Mouse (Mus musculus): ENCODE data around the gene 1600002K03Rik. TPM values are rescaled to one million over a fixed set of nuclear protein-coding genes. Genes with fewer than 3 reads are reported as not detected.

Gene 1600002K03Rik
- polyA plus RNA-seq (2016; fragmentation: Nextera tagmentation; extraction: Ambion mirVana), result 12.9 and 14.4 TPM in 2 replicates

DNA sequence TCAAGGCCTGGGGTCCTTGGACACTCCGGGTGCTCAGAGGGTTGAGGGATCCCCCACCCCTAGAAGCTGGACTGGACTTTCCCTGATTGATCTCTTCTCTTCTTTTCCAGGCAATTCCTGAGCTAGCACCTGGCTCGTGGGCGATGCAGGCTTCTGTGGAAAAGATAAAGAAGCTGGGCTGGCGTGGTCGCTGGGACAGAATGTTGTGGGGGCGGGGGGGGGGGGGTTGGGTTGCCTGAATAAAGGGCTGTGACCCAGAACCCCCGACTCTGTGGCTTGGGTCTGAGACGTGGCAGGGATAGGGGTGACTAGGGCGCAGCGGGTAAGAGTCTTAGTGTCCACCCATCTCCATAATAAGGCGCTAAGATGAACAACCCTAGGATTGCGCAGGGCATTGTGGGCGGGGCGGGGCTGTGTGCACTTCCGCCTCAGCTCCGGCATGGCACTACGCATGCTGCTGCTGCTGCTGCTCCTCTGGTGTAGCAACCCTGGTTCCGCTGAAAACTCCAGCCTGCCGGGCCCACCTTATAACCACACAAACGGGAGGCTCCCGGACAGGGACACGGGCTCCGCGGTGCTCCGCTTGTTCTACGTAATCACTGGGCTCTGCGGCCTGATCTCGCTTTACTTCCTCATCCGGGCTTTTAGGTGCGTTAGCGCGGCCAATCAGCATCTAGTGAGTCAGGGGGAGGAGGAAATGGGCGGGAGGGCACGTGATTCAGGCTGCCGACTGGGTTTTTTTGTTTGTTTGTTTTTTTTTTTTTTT, at the start of gene 1600002K03Rik:
Gene 1600002K03Rik, plus strand, starts transcription at position 418 of the 766 bp plus-strand sequence.
- peak; percentile 92 for DNase-seq (ENCODE audit: low spot score)
- Histone ChIP-seq H3K9me3 (no peaks in the 10 kb centered on the region), H3K27me3 (ENCODE audit: insufficient read depth, poor library complexity, severe bottlenecking) (no peaks in the 10 kb centered on the region; the same call in 1 of the 2 replicates), H3K4me1 (replicated peaks) (peaks cover 81% of the 10 kb centered on the region), H3K27ac (peak within 1 kb of the TSS; percentile 89), H3K4me3 (peak within 1 kb of the TSS; percentile 65), H3K36me3 (peaks cover 45% of the 10 kb centered on the region)
- WGBS, result 8% methylated on average over 35 of the region's 35 CpGs

DNA sequence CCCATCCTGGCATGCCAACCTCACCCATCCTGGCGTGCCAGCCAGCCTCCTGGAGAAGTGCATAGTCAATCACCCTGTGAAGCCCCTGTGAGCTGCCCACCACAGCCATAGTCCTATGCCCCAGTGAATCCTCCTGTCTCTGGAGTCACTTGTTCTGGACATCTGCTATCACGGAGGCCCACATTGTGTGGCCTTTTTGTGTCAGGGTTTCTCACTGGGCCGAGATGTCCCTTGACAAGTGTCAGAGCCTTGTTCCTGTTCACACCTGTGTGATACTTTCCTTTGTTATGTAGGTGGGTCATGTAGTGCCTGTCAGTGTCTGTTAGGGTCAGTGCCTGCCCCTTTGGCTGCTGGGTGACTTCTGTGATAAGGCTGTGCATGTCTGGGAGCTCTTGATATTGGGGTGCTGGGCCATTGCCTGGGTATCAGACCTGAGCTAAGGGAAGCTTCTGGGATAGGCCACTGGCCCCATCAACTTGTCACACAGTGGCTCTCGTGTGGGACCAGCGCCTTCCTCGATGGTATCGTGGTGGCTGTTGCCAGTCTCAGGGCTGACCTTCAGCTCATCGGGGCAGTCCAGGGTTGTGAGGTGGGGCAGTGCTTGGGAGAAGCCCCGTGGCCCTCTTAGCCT, 48.7 kb upstream of the 1600002K03Rik start:
- no peak overlapping the region for H3K4me3 ChIP-seq
- 94% methylated on average over 9 of the region's 9 CpGs for WGBS
- no peak overlapping the region for H3K27ac ChIP-seq
- DNase-seq (ENCODE audit: low spot score), result no peak
- H3K9me3 ChIP-seq, result no peaks in the 10 kb centered on the region
- peaks cover 99% of the 10 kb centered on the region for H3K36me3 ChIP-seq
- H3K4me1 ChIP-seq (replicated peaks), result peaks cover 22% of the 10 kb centered on the region
- no peaks in the 10 kb centered on the region for H3K27me3 ChIP-seq (ENCODE audit: insufficient read depth, poor library complexity, severe bottlenecking)

DNA sequence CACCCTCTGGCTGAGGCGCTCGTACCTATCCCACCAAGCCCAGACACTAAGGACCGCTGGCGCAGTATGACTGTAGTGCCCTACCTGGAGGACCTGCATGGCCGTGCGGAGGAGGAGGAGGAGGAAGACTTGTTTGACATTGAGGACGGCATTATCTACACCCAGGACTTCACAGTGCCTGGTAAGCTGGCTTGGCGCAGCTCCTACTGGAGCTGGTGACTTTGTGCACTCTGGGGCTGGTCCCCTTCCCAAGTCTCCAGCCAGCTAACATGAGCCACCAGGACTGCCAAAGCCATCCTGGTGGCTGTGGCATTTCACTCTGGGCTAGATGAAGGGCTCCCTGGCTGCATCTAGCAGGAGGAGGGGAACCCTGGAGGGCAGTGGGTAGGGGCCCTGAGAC, 44.8 kb upstream of the 1600002K03Rik start:
- H3K27me3 ChIP-seq (ENCODE audit: insufficient read depth, poor library complexity, severe bottlenecking), result peaks cover 29% of the 10 kb centered on the region
- H3K27ac ChIP-seq, result no peak overlapping the region
- 95% methylated on average over 8 of the region's 8 CpGs for WGBS
- no peak for DNase-seq (ENCODE audit: low spot score)
- peaks cover 100% of the 10 kb centered on the region for H3K36me3 ChIP-seq
- H3K4me1 ChIP-seq (replicated peaks), result peaks cover 36% of the 10 kb centered on the region
- 0 out of 2 replicates have a peak overlapping the region, but pooled peaks have one; percentile 6 for H3K4me3 ChIP-seq
- no peaks in the 10 kb centered on the region for H3K9me3 ChIP-seq

DNA sequence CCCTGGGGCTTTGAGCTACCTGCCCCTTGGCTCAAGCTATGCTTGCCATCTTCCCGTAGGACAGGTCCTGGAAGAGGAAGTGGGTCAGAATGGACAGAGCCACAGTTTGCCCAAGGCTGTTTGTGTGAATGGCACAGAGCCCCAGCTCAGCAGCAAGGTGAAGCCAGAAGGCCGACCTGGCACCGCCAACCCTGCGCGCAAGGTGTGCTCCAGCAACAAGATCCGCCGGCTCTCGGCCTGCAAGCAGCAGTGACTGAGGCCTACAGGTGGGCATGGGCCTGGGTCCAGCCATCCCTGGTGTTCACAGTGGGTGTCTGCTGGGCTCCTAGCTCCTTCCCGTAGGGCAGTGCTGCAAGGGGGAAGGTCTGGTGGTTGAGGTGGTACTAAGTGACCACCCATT, 42.9 kb upstream of the 1600002K03Rik start:
- Histone ChIP-seq H3K27me3 (ENCODE audit: insufficient read depth, poor library complexity, severe bottlenecking) (peaks cover 48% of the 10 kb centered on the region), H3K9me3 (no peaks in the 10 kb centered on the region), H3K36me3 (peaks cover 100% of the 10 kb centered on the region), H3K27ac (no peak overlapping the region), H3K4me3 (no peak overlapping the region), H3K4me1 (replicated peaks) (peaks cover 33% of the 10 kb centered on the region)
- DNase-seq (ENCODE audit: low spot score), result no peak
- WGBS, result 91% methylated on average over 9 of the region's 9 CpGs

- peaks cover 99% of the 10 kb centered on the region for H3K36me3 ChIP-seq
- WGBS, result 89% methylated on average over 18 of the region's 18 CpGs
- H3K4me1 ChIP-seq (replicated peaks), result peaks cover 26% of the 10 kb centered on the region
- H3K4me3 ChIP-seq, result peak overlapping the region; percentile 37; the same call in 1 of the 2 replicates
- H3K27me3 ChIP-seq (ENCODE audit: insufficient read depth, poor library complexity, severe bottlenecking), result peaks cover 55% of the 10 kb centered on the region
- H3K9me3 ChIP-seq, result no peaks in the 10 kb centered on the region
- no peak overlapping the region for H3K27ac ChIP-seq
- no peak for DNase-seq (ENCODE audit: low spot score)
Measured at GRCm38 (mm10) chr10:80130403-80131031, 42.2 kb upstream of the 1600002K03Rik start.

DNA sequence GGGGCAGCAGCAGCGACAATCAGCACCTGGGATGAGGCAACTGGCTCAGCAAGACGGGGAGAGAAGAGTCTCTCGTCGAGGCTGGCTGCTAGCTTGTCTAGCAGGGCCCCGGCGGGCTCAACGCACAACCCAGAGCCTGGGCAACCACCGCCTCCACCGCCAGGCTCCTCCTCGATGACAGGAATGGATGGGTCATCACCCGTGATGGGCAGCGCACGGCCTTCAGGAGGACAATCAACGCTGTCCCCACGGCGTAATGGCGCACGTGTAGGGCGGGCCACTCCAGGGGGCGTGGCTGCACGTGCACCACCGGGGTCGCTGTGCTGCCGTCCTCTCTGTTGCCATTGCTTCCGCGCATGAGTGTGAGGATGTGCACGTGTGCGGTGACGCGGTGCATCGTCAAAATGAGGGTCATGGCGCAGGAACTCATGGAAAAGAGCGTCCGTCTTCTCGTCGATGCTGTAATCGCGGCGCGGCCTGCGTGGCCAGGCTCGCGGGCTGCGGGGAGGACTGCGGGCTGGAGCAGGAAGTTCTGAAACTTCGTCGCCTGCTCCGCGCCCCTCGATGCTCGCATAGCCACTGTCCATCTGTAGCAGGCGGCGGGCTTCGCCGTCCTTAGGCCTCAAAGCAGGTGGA, 41.3 kb upstream of the 1600002K03Rik start:
- Histone ChIP-seq H3K27me3 (ENCODE audit: insufficient read depth, poor library complexity, severe bottlenecking) (peaks cover 64% of the 10 kb centered on the region), H3K4me3 (peak overlapping the region; percentile 37), H3K4me1 (replicated peaks) (peaks cover 30% of the 10 kb centered on the region), H3K36me3 (peaks cover 98% of the 10 kb centered on the region), H3K27ac (peak overlapping the region; percentile 67), H3K9me3 (no peaks in the 10 kb centered on the region)
- DNase-seq (ENCODE audit: low spot score), result peak; percentile 63
- WGBS, result 14% methylated on average over 55 of the region's 55 CpGs

GRCm38 (mm10) chr10:80131952-80132350, 40.8 kb upstream of the 1600002K03Rik start:
- Histone ChIP-seq H3K4me3 (peak overlapping the region; percentile 37), H3K9me3 (no peaks in the 10 kb centered on the region), H3K36me3 (peaks cover 96% of the 10 kb centered on the region), H3K27ac (peak overlapping the region; percentile 67), H3K27me3 (ENCODE audit: insufficient read depth, poor library complexity, severe bottlenecking) (peaks cover 69% of the 10 kb centered on the region), H3K4me1 (replicated peaks) (peaks cover 35% of the 10 kb centered on the region)
- peak; percentile 55 for DNase-seq (ENCODE audit: low spot score)
- WGBS, result 27% methylated on average over 27 of the region's 27 CpGs

DNA sequence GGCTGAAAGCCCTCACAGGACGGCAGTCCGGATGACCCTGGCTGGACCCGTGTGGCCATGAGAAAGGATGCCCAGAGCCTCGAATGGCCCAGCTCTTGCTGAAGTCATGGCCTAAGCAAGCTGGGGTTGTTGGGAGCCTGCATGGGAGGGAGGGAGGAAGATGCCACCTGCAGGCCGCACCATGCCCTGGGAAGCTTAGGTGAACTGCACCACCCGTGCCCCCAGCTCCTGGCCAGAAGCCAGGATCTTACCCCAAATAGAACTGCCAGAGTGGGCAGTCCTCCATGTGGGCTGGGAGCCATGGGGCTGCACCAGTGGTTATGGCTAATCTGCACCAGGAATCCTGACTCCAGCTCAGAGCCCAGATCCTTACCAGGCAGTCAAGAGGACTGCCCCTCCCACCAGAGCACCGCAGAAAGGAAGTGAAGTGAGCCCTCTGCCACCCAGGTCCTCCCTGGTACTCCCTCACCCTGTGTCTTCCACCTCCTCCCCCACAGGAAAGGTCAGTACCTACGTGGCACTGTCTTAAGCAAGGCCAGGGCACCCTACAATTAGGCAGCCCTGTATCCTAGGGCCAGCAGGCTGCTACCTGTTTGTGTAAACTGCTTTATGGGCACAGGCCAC, 39.4 kb upstream of the 1600002K03Rik start:
- DNase-seq (ENCODE audit: low spot score), result no peak
- Histone ChIP-seq H3K27ac (peak overlapping the region; percentile 16; the same call in 1 of the 2 replicates), H3K4me3 (peak overlapping the region; percentile 16), H3K27me3 (ENCODE audit: insufficient read depth, poor library complexity, severe bottlenecking) (peaks cover 83% of the 10 kb centered on the region), H3K36me3 (peaks cover 83% of the 10 kb centered on the region), H3K9me3 (no peaks in the 10 kb centered on the region), H3K4me1 (replicated peaks) (peaks cover 49% of the 10 kb centered on the region)
- WGBS, result 84% methylated on average over 8 of the region's 8 CpGs

GRCm38 (mm10) chr10:80134421-80134820, 38.3 kb upstream of the 1600002K03Rik start:
- WGBS, result 93% methylated on average over 9 of the region's 9 CpGs
- DNase-seq (ENCODE audit: low spot score), result no peak
- no peak overlapping the region for H3K4me3 ChIP-seq
- H3K36me3 ChIP-seq, result peaks cover 72% of the 10 kb centered on the region
- no peak overlapping the region for H3K27ac ChIP-seq
- no peaks in the 10 kb centered on the region for H3K9me3 ChIP-seq
- peaks cover 86% of the 10 kb centered on the region for H3K27me3 ChIP-seq (ENCODE audit: insufficient read depth, poor library complexity, severe bottlenecking)
- peaks cover 60% of the 10 kb centered on the region for H3K4me1 ChIP-seq (replicated peaks)

DNA sequence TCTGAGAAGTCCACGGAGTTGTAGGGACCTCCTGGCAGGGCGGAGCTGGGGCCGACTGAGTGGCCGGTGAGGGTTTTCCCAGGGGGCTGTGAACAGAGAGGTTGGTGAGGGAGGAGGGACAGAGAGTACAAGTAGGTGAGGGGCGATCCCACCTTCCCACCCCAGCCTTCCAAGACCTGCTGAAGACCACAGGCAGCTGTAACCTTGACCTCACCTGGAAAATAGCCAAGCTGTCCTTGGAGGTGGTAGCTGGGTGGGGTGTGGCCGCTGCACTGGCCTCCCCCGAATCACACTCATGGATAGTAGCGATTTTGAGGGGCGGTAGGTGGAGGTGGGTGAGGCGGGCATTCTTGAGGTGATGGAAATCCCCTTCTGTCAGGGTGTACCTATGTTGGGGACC, 37.6 kb upstream of the 1600002K03Rik start:
- peaks cover 64% of the 10 kb centered on the region for H3K36me3 ChIP-seq
- 85% methylated on average over 10 of the region's 10 CpGs for WGBS
- no peaks in the 10 kb centered on the region for H3K9me3 ChIP-seq
- peaks cover 58% of the 10 kb centered on the region for H3K4me1 ChIP-seq (replicated peaks)
- DNase-seq (ENCODE audit: low spot score), result no peak
- no peak overlapping the region for H3K27ac ChIP-seq
- peaks cover 87% of the 10 kb centered on the region for H3K27me3 ChIP-seq (ENCODE audit: insufficient read depth, poor library complexity, severe bottlenecking)
- H3K4me3 ChIP-seq, result no peak overlapping the region

DNA sequence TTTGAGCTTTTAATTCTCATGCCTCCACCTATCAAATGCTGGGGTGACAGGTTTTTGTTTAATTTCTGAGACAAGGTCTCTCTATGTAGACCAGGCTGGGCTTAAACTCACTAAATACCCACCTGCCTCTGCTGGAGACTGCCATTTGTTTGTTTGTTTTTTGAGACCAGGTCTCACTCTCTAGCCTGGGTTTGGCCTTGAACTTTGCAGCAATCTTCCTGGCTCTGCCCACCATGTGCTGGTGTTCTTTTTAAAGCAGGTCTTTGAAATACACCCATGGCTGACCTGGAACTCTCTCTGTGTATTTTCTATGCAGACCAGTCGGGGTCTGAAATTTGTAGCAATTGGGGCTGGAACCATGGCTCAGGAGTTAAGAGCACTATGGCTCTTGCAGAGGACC, 37.1 kb upstream of the 1600002K03Rik start:
- DNase-seq (ENCODE audit: low spot score), result no peak
- Histone ChIP-seq H3K4me3 (no peak overlapping the region), H3K27me3 (ENCODE audit: insufficient read depth, poor library complexity, severe bottlenecking) (peaks cover 88% of the 10 kb centered on the region), H3K36me3 (peaks cover 60% of the 10 kb centered on the region), H3K27ac (no peak overlapping the region), H3K4me1 (replicated peaks) (peaks cover 59% of the 10 kb centered on the region), H3K9me3 (no peaks in the 10 kb centered on the region)
- WGBS, result 93% methylated on average over 1 of the region's 1 CpGs

Measured in hindbrain, embryonic 10.5 days (tissue).